Mouse (Mus musculus): ENCODE measurements around the gene Trim63. TPM values are rescaled to one million over a fixed set of nuclear protein-coding genes. Genes with fewer than 3 reads are reported as not detected.

The Trim63 gene
- polyA plus RNA-seq, 1 experiment from 2014 or later: 0.14 TPM

DNA sequence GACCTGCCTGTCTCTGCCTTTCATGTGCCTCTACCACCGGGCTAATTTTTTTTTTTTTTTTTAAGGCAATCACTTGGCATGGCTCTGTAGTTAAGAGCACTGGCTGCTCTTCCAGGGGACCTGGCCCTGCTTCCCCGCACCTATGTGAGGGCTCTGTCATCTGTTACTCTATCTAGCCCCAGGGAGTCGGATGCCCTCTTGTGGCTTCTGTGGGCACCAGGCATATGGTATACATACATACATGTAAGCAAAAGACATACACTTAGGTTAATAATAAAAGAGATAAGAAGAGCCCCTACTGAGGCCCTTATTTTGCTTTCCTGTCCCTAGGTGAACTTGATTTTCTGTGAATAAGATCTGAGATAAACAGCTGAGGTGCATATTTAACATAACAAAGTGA is 29.7 kb downstream of the Trim63 start:
- Histone ChIP-seq H3K4me3 (replicated peaks) (no peak overlapping the region), H3K27me3 (peaks cover 64% of the 10 kb centered on the region), H3K9me3 (replicated peaks) (no peaks in the 10 kb centered on the region), H3K36me3 (no peaks in the 10 kb centered on the region), H3K4me2 (no peak overlapping the region), H3K9ac (no peak overlapping the region), H3K4me1 (replicated peaks) (peaks cover 15% of the 10 kb centered on the region), H3K27ac (no peak overlapping the region)
- DNase-seq (no peak), ATAC-seq (ENCODE audit: low read depth) (no peak)
- WGBS (ENCODE audit: insufficient replicate concordance): 26% methylated on average over 3 of the region's 3 CpGs

- Histone ChIP-seq H3K4me3 (replicated peaks) (no peak overlapping the region), H3K9ac (no peak overlapping the region), H3K27me3 (peaks cover 62% of the 10 kb centered on the region), H3K4me1 (replicated peaks) (peaks cover 15% of the 10 kb centered on the region), H3K27ac (no peak overlapping the region), H3K36me3 (no peaks in the 10 kb centered on the region), H3K9me3 (replicated peaks) (no peaks in the 10 kb centered on the region), H3K4me2 (no peak overlapping the region)
- DNase-seq (no peak), ATAC-seq (ENCODE audit: low read depth) (no peak)
- 80% methylated on average over 15 of the region's 15 CpGs for WGBS (ENCODE audit: insufficient replicate concordance)
These were observed 30.9 kb downstream of the Trim63 start for GRCm38 (mm10) chr4:134345802-134346201.

DNA sequence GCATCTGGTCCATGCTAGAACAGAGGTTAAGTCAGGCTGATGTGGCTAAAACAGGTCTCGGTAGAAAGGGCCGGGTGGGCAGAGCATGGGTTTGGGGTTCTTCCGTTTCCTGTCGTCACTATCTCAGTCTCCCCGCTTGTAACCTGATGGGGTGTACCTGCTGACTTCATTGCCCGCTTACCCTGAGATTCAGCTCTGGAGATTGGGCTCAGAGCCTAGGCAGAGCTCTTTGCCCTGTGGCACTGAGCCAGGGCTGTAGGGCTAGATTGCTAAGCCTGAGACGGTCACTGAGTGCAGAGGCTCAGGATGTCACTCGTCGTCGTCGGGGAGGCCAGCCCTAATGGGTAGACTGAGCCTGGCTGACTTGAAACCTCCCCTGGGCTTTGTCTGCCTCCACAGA is 33.2 kb downstream of the Trim63 start:
- Histone ChIP-seq H3K27me3 (peaks cover 41% of the 10 kb centered on the region), H3K4me2 (no peak overlapping the region), H3K9ac (no peak overlapping the region), H3K4me1 (replicated peaks) (peaks cover 6% of the 10 kb centered on the region), H3K36me3 (no peaks in the 10 kb centered on the region), H3K9me3 (replicated peaks) (no peaks in the 10 kb centered on the region), H3K27ac (no peak overlapping the region), H3K4me3 (replicated peaks) (no peak overlapping the region)
- no peak for ATAC-seq (ENCODE audit: low read depth)
- DNase-seq: no peak
- WGBS (ENCODE audit: insufficient replicate concordance): 63% methylated on average over 11 of the region's 11 CpGs

DNA sequence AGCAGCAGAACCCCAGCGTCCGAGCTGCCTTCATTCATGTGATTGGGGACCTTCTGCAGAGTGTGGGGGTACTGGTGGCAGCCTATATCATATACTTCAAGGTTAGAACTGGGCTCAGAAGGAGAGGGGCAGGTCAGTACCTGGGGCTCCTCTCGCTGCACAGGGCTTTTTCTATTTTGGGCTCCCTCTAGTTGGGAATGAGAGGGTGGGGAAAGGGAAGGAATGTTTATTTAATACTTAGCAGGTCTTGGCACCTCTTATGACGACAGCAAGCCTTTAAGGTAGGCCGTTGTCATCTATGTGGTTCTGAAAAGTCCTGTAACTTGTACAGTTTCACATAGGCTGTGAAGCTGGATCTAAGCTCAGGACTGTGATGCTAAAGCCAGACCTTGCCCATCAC is 33.6 kb downstream of the Trim63 start:
- Histone ChIP-seq H3K9ac (no peak overlapping the region), H3K4me3 (replicated peaks) (no peak overlapping the region), H3K9me3 (replicated peaks) (no peaks in the 10 kb centered on the region), H3K36me3 (no peaks in the 10 kb centered on the region), H3K4me2 (no peak overlapping the region), H3K27ac (no peak overlapping the region), H3K27me3 (peaks cover 36% of the 10 kb centered on the region), H3K4me1 (replicated peaks) (peaks cover 3% of the 10 kb centered on the region)
- ATAC-seq (ENCODE audit: low read depth): no peak
- 65% methylated on average over 5 of the region's 5 CpGs for WGBS (ENCODE audit: insufficient replicate concordance)
- DNase-seq: no peak

DNA sequence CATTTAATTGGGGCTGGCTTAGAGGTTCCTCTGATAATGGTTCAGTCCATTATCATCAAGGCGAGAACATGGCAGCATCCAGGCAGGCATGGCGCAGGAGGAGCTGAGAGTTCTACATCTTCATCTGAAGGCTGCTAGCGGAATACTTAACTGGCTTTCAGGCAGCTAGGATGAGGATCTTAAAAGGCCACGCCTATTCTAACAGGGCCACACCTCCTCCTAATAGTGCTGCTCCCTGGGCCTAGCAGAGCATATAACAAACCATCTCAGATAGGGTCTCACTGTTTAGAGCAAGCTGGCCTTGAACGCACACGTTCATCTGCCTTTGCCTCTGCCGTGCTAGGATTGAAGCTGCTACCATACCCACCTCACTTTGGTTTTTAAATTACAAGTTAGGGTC is 34.9 kb downstream of the Trim63 start:
- Histone ChIP-seq H3K4me1 (replicated peaks) (peaks cover 6% of the 10 kb centered on the region; the same call in 1 of the 2 replicates), H3K9me3 (replicated peaks) (no peaks in the 10 kb centered on the region), H3K4me3 (replicated peaks) (no peak overlapping the region), H3K9ac (no peak overlapping the region), H3K27ac (no peak overlapping the region), H3K27me3 (peaks cover 23% of the 10 kb centered on the region), H3K36me3 (no peaks in the 10 kb centered on the region), H3K4me2 (no peak overlapping the region)
- no peak for DNase-seq
- 72% methylated on average over 7 of the region's 7 CpGs for WGBS (ENCODE audit: insufficient replicate concordance)
- ATAC-seq (ENCODE audit: low read depth): no peak

DNA sequence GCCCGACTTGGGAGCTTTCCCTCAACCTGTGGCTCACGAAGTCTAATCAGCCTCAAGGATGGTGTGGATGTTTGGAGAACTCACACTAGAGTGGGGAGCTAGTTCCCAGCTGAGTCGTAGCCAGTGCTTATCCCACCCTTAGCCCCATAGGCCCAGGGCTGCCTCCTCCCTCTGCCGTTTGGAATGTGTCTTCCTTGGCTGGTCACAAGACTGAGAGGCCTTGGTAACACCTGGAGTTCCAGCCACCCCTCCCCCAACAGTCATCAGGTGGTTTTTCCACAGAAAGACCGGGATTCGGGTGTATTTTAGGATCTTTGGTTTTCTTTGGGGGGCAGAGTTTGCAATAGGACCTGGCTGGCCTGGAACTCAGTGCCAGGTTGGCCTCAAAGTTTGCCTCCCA is 35.7 kb downstream of the Trim63 start:
- whole genome bisulfite sequencing (ENCODE audit: insufficient replicate concordance): 60% methylated on average over 6 of the region's 6 CpGs

DNA sequence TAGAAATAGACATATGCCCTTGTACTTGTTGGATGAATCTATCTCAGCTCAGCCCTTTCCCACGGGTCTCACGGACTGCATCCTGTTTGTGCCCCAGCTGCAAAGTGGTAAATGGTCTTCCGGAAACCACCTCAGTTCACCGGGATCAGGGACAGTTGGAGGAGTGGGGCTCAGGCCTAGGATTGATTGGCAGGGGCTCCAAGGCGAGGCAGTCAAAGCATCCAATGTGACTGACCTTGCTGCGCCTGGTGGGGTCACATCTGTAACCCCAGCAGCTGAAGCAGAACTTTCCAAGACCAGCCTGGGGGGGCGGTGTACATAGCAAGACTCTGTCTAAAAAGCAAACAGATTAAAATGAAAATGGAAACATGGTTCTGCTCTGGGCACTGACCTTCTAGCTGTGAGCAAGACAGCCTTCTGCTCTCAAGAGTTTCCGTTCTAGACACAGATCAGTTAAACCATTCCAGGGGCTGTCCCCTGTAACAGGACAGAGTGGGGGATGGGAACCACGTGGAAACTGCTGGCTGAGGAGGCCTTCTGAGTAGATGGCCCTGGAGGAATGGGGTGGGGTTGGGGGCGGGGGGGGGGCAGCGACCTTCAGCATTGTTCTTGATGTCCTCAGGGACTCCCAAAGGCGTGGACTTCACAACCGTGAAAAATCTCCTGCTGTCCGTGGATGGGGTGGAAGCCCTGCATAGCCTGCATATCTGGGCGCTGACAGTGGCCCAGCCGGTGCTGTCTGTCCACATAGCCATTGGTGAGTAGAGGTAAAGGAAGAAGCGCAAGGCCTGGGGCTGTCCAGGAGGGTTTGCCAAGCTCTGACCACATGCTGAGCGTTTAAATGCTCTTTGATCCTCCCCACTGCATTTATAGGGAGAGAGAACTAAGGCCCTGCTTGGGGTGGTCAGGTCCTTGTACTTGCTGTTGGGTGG is 36.7 kb downstream of the Trim63 start:
- Histone ChIP-seq H3K36me3 (no peaks in the 10 kb centered on the region), H3K4me2 (no peak overlapping the region), H3K4me3 (replicated peaks) (no peak overlapping the region), H3K27ac (no peak overlapping the region), H3K27me3 (peaks cover 6% of the 10 kb centered on the region; the same call in 1 of the 2 replicates), H3K4me1 (replicated peaks) (peaks cover 6% of the 10 kb centered on the region; the same call in 1 of the 2 replicates), H3K9me3 (replicated peaks) (no peaks in the 10 kb centered on the region), H3K9ac (no peak overlapping the region)
- 48% methylated on average over 18 of the region's 18 CpGs for WGBS (ENCODE audit: insufficient replicate concordance)
- ATAC-seq (ENCODE audit: low read depth): no peak
- DNase-seq: no peak

More for the DNA sequence above, 35.7 kb downstream of the Trim63 start:
- DNase-seq (no peak), ATAC-seq (ENCODE audit: low read depth) (no peak)
- no peak overlapping the region for H3K4me3 ChIP-seq (replicated peaks)
- H3K9ac ChIP-seq: no peak overlapping the region
- no peaks in the 10 kb centered on the region for H3K36me3 ChIP-seq
- peaks cover 15% of the 10 kb centered on the region for H3K27me3 ChIP-seq
- H3K27ac ChIP-seq: no peak overlapping the region
- H3K9me3 ChIP-seq (replicated peaks): no peaks in the 10 kb centered on the region
- H3K4me2 ChIP-seq: no peak overlapping the region
- H3K4me1 ChIP-seq (replicated peaks): peaks cover 6% of the 10 kb centered on the region; the same call in 1 of the 2 replicates

DNA sequence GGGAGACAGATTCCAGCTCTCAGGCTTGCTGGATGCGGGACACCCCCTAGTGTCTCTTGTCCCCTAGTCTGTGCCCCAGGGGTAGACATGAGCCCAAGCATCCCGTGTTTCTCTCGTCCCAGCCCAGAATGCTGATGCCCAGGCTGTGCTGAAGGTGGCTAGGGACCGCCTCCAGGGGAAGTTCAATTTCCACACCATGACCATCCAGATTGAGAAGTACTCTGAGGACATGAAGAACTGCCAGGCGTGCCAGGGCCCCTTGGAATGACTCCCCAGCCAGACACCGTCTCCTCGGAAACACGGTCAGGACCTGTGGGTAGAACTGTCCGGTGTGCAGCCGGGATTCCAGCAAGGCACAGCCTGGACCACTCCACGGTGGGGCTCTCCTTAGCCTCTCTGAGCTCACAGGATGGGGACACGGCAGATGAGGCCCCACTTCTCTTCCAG is 37.4 kb downstream of the Trim63 start:
- H3K27me3 ChIP-seq: peaks cover 4% of the 10 kb centered on the region
- H3K4me2 ChIP-seq: no peak overlapping the region
- H3K36me3 ChIP-seq: no peaks in the 10 kb centered on the region
- no peaks in the 10 kb centered on the region for H3K9me3 ChIP-seq (replicated peaks)
- whole genome bisulfite sequencing (ENCODE audit: insufficient replicate concordance): 77% methylated on average over 12 of the region's 12 CpGs
- no peak overlapping the region for H3K4me3 ChIP-seq (replicated peaks)
- ATAC-seq (ENCODE audit: low read depth) (no peak), DNase-seq (no peak)
- peaks cover 10% of the 10 kb centered on the region for H3K4me1 ChIP-seq (replicated peaks)
- no peak overlapping the region for H3K27ac ChIP-seq
- H3K9ac ChIP-seq: no peak overlapping the region

DNA sequence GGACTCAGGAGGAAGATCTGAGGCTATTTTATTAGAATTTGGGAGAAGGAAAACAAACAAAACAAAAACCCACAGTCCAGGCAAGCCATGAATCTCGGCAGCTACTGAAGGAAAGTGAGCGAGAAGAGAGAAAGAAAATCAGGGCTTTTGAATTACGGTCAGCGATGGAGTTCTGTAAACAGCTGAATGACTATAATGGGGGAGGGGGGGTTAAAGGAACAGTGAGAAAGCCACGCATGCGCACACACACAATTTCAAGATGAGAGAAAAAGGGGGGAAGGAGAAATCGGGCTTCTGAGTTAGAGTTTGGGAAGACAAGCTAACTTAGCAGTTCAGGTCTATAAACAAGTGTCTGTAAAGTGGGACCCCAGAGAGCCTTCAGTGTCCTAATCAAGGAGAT is 38.0 kb downstream of the Trim63 start:
- peaks cover 5% of the 10 kb centered on the region; the same call in 1 of the 2 replicates for H3K27me3 ChIP-seq
- no peak overlapping the region for H3K4me3 ChIP-seq (replicated peaks)
- H3K4me1 ChIP-seq (replicated peaks): peaks cover 14% of the 10 kb centered on the region
- ATAC-seq (ENCODE audit: low read depth) (no peak), DNase-seq (no peak)
- H3K9ac ChIP-seq: no peak overlapping the region
- H3K36me3 ChIP-seq: no peaks in the 10 kb centered on the region
- 74% methylated on average over 7 of the region's 7 CpGs for WGBS (ENCODE audit: insufficient replicate concordance)
- H3K27ac ChIP-seq: no peak overlapping the region
- H3K9me3 ChIP-seq (replicated peaks): no peaks in the 10 kb centered on the region
- H3K4me2 ChIP-seq: no peak overlapping the region

DNA sequence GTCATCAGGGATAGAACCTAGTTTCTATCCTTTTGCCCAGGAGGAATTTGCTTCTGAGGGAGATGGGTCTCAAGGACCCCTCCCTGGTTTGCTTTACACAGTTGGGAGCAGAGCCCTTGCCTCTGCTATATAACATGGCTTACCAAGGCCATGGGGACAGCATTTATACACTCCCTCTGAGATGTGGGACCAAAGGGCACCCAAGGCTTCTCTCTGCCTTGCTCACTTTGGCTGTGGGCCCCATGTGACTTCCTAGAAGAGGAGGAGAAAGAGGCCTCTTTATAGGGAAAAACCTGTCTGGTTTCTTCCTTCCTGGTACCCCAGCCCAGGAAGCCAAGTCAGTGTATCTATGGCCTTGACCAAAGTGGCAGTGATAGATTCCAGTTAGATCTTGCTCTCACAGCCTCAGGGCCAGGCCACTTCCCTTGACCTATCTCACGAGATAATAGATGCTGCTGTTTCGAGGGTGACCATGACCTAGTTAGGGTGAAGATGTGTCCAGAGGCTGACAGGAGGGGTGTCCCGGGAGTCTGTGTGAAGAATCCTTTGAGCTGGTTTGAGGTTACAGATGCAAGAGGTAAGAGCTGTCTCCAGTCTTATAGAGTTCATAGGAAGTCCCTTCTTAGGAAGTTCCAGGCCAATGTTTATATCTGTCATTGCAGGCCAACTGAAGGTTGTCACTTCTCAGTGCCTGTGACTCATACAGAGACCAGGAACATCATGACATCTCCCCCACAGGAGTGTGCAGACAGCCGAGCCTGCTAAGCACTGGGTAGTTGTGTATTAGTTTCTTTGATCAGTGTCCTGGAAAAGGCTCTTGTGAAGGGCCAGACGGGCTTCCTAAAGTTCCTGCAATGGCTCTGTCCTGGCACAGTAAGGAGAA is 38.8 kb downstream of the Trim63 start:
- Histone ChIP-seq H3K9me3 (replicated peaks) (no peaks in the 10 kb centered on the region), H3K4me3 (replicated peaks) (no peak overlapping the region), H3K4me1 (replicated peaks) (peaks cover 14% of the 10 kb centered on the region), H3K4me2 (no peak overlapping the region), H3K9ac (no peak overlapping the region), H3K36me3 (no peaks in the 10 kb centered on the region), H3K27me3 (peaks cover 8% of the 10 kb centered on the region; the same call in 1 of the 2 replicates), H3K27ac (no peak overlapping the region)
- WGBS (ENCODE audit: insufficient replicate concordance): 29% methylated on average over 5 of the region's 5 CpGs
- DNase-seq: no peak
- no peak for ATAC-seq (ENCODE audit: low read depth)

DNA sequence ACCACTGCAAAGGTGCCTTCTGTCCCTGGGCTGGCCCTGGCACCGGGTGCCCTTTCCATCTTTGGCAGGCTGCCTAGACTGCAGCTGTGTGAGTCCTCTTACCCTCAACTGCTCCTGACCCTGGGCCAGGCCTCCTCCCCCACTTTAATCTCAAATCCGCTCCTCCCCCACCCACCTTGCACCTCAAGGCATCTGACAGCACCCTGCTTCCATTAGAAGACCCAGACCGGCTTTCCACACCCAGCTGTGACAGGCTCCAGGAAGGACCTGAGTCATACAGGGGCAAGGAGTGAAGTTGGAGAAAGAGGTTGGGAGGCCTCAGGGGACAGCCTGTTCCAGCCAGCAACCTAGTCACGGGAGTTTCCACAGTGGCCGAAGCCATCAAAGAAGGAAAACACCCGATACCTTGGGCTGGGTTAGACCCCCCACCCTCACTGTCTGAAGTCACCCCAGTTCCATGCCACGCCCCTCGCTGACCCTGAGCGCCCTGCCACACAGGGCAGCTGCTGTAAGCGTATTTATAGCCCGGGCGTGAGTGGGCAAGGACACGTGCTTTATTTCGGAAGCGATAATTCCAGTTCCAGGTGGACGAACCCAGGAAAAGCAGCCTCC is 41.0 kb downstream of the Trim63 start:
- Histone ChIP-seq H3K4me1 (replicated peaks) (peaks cover 14% of the 10 kb centered on the region), H3K4me2 (no peak overlapping the region), H3K36me3 (no peaks in the 10 kb centered on the region), H3K27ac (no peak overlapping the region), H3K9ac (no peak overlapping the region), H3K27me3 (peaks cover 14% of the 10 kb centered on the region; the same call in 1 of the 2 replicates), H3K9me3 (replicated peaks) (no peaks in the 10 kb centered on the region), H3K4me3 (replicated peaks) (no peak overlapping the region)
- ATAC-seq (ENCODE audit: low read depth) (no peak), DNase-seq (no peak)
- 58% methylated on average over 16 of the region's 16 CpGs for WGBS (ENCODE audit: insufficient replicate concordance)

Measured in liver, embryonic 13.5 days (tissue).